Mouse (Mus musculus) thymus, postnatal 36 days (tissue): ENCODE measurements around the gene Slc16a12.
"Not testable (repeated sequence)": the region's sequence is repeated elsewhere in the genome, so short reads cannot be mapped to it uniquely, and the experiment has no call there.

Source experiments
- DNase-seq, 2 experiments: peaks; one replicate each; pipeline ENCODE4 v3.0.0; 2022; ENCODE audit warnings: mixed read lengths in 2 of 2

Slc16a12 gene

GRCm38 (mm10) chr19:34746688-34747504, at the start of gene Slc16a12:
TSS of gene Slc16a12 (minus strand) at chr19:34747289.
- DNase-seq = no peak

DNA sequence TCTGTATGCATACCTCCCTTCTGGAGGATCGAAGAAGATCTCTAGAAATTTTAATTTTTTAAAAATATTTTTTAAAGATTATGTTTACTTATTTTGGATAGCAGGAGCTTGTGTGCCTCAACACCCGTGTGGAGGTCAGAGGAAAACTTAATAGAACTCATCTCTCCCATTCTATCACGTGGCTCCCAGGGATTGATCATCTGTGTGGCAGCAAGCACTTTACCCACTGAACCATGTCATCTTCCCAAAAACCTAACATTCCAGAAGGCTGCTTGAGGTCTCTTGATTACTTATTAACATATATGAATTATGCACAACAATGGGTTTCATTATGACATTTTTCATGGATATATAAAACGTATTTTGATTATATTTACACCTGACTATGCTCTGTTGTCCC, 49.3 kb upstream of the Slc16a12 start:
- DNase-seq = no peak

- DNase-seq = no peak
Measured at GRCm38 (mm10) chr19:34782491-34782890, 35.4 kb upstream of the Slc16a12 start.

GRCm38 (mm10) chr19:34778993-34779392, 31.9 kb upstream of the Slc16a12 start:
- no peak for DNase-seq

GRCm38 (mm10) chr19:34778098-34778497, 31.0 kb upstream of the Slc16a12 start:
- DNase-seq = no peak

DNA sequence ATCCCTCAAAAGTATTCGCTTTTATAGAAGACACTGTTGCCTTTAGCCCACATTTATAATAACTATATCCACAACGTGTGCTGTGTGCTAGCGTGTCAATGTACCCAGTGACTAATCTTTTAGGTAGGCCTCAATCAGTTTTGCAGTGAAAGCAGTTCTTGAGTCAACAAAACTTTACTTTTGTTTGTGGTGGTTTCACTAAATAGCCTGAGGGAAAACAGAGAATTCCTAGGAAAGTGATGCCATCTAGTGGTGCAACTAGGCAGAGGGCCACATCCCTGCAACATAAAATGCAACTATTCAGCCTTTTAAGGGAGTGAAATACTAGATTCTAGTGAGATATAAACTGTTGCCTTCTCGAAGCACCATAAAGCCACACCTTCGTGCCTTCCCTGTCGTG, 25.7 kb upstream of the Slc16a12 start:
- peak; percentile 8 to 13 for DNase-seq

DNA sequence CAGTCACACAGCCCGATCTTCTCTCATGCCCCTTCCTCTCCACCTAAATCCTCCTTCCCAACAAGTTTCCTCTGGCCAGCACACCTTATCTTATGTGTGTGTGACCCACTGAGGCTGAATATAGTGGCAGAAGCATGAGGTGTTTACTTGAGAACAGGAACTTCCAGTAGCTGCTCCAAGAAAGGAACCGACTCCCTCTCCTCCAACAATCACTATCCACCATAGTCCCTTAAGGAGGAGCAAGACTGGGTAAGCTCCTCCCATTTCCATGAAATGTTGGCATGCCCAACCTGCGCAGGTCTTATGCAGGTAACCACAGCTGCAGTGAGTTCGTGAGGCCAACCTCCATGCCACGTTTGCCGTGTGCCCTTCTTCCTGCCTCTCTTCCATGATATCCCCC, 23.7 kb upstream of the Slc16a12 start:
- DNase-seq = no peak

- no peak for DNase-seq
Measured at GRCm38 (mm10) chr19:34758754-34759153, 11.7 kb upstream of the Slc16a12 start.

DNA sequence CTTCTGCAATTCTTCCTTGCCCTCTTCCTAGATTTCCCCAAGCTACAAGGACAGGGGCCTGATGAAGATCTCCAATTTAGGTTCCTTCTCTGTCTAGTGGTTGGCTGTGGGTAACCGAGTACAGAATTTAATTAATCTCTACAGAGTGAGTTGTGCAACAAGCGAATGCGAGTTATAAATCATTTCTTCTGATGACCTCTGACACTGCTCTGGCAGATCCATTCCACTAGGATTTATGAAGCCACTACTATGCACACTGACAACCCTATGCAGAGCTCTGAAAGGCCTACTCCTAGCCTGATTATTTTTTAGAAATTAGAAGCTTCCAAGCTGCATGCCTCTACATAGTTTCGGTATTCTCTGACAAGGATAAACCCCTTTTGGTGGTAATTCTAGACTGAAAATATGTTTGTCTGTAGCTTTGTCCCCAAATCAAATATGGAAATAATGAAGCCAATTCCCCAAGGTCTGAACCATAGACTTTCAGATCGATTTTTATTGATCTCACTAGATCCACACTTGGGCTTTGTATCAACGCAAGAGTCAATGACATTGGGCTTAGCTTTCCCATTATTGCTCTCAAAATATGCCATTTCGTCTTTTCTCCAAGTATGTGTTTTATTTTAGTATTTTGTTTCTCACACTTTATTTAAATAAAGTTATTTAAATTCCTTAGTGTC, 9.6 kb upstream of the Slc16a12 start:
- no peak for DNase-seq

GRCm38 (mm10) chr19:34755680-34756079, 8.6 kb upstream of the Slc16a12 start:
- DNase-seq = no peak

GRCm38 (mm10) chr19:34753243-34753642, 6.2 kb upstream of the Slc16a12 start:
- DNase-seq = no peak

DNA sequence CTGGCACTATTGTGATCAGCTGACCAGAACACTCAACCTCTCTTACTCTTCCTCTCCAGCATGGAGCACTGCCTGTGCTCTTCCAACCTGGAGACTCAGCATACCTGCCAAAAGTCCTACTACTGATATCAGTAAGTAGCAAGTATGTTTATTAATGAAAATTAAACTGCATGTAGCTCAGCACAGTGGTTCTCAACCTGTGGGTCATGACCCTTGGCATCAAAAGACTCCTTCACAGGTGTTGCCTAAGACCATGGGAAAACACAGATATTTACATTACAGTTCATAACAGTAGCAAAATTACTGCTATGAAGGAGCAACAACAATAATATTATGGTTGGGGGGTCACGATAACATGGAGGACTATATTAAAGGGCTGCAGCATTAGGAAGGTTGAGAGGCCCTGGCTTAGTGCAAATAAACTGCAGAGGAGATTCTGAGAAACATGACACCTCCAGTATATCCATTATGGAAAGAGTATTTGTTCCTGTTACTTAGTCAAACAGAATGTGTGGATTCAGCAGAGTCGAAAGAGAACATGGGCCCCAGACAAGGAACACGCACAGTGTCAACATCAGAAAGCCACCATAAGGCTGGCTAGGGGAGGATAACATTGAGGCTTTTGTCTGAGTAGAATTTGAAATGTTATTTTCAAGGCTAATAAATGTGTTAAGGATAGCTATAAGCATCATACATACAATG, 5.5 kb upstream of the Slc16a12 start:
- no peak for DNase-seq

DNA sequence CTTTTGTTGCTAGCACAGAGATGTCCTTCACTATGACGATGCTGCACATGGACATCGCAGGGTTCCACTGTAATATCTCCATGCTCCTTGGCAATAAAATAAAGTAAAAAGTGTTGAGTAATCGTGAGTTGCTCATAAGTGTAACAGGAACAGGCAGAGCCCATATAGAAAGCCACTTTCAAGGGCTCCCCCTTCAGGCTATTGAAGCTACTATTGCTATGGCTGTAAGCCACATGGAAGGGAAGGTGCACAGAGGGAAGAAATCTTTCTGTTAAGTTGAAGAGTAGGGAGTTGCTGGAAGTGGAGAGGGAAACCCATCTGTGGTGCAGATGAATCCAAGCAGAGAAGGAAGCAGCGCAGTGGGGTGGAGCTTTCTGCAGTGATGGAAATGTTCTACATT, 4.1 kb upstream of the Slc16a12 start:
- DNase-seq = no peak

- no peak for DNase-seq
Measured at GRCm38 (mm10) chr19:34748992-34749391, 1.9 kb upstream of the Slc16a12 start.

GRCm38 (mm10) chr19:34747969-34748368, 880 bp upstream of the Slc16a12 start:
- not testable (repeated sequence) for DNase-seq

- no peak for DNase-seq
Measured at GRCm38 (mm10) chr19:34746201-34746600, 888 bp downstream of the Slc16a12 start.

GRCm38 (mm10) chr19:34745012-34745411, 2.1 kb downstream of the Slc16a12 start:
- DNase-seq = no peak

- DNase-seq = no peak
Measured at GRCm38 (mm10) chr19:34737916-34738315, 9.2 kb downstream of the Slc16a12 start.

GRCm38 (mm10) chr19:34735900-34736299, 11.2 kb downstream of the Slc16a12 start:
- DNase-seq = no peak

DNA sequence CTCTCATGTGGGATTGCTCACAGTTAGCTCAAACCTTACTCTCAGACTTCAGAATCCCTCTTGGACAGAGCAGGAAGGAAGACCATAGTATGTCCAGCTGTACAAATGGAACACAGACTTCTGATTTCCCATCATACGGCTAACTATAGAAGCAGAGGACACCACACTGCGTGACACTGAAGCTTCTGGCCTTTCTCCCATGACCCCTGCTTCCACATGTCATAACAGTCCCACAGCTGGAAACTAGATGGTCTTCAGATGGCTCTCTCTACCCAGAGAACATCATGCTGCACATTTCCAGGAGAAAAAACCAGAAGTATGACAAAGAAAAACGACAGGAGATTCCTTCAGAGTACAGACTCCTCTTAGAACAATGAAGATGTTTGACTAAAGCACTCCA, 14.1 kb downstream of the Slc16a12 start:
- no peak for DNase-seq

GRCm38 (mm10) chr19:34731356-34731755, 15.7 kb downstream of the Slc16a12 start:
- DNase-seq = no peak

DNA sequence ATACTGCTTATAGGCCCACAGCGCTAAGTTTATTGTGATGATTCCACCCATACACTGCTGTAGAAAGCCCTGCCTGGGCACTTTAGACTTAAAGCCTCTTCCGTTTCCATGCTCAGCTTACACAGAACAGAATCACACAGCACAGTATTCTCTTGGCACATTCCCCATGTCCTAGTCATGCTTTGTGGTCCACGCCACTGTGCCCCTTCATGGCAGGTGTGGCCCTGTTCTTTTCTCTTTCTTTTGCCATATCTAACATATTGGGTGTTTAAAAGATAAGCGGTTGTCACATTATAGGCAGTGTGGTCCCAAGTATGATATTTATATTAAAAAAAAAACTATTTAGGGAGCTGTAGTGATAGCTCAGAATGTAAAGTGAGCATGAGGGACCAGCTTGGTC, 16.5 kb downstream of the Slc16a12 start:
- no peak for DNase-seq

DNA sequence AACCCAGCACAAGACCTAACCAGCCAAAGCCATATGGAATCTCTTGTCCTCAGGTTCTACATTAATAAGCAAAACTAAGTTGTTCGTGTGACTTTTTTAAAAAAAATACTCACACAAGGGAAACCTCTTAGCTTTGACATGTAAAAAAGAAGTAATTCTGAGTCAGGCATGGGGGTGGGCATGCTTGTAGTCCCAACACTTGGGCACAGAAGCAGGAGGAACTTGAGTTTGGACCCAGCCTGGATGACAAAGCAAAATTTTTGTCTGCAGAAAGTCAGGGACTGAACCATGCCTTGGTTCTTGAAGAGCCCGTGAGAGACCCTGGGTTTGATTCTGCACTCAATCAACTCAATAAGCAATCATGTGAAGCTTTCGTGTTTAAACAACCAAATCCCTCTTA, 17.6 kb downstream of the Slc16a12 start:
- DNase-seq = no peak
